Mouse (Mus musculus) T-helper 2 cell (primary cell): ENCODE measurements around the gene Prr14.
"Not testable (repeated sequence)": the region's sequence is repeated elsewhere in the genome, so short reads cannot be mapped to it uniquely, and the experiment has no call there.

Source experiments
- in situ Hi-C: fragments of 300-600 bp; cut with MboI, MseI; formaldehyde crosslinking; loops from one replicate; pipeline ENCODE4 v1.15.1; 2025; ENCODE audit warnings: high pct_unique_total_duplicates

Gene Prr14

GRCm38 (mm10) chr7:127459311-127459710 lies at the start of gene Prr14:
Gene Prr14, plus strand, starts transcription at chr7:127459611.
- in situ Hi-C loops = not testable (repeated sequence)

GRCm38 (mm10) chr7:127411418-127411817 lies 48.0 kb upstream of the Prr14 start:
- in situ Hi-C loops = no loop called here

- in situ Hi-C loops = no loop called here
Measured at GRCm38 (mm10) chr7:127421388-127422191, 37.8 kb upstream of the Prr14 start, which contains the start of gene Zfp688. Gene Zfp688, minus strand, starts transcription at chr7:127422068.

- in situ Hi-C loops = no loop called here
Measured at GRCm38 (mm10) chr7:127422247-127422646, 37.2 kb upstream of the Prr14 start.

GRCm38 (mm10) chr7:127425291-127425690 lies 34.1 kb upstream of the Prr14 start:
- in situ Hi-C loops = no loop called here

GRCm38 (mm10) chr7:127425911-127426310 lies 33.5 kb upstream of the Prr14 start:
- in situ Hi-C loops = no loop called here

GRCm38 (mm10) chr7:127426354-127426753 lies 33.1 kb upstream of the Prr14 start:
- in situ Hi-C loops = no loop called here

- in situ Hi-C loops = loop anchor here (5.0 kb wide), 1 partner anchor 67 kb away; no protein-coding TSS in a partner anchor
Measured at GRCm38 (mm10) chr7:127435206-127435605, 24.2 kb upstream of the Prr14 start.

- in situ Hi-C loops = loop anchor here (5.0 kb wide), 1 partner anchor 65 kb away; no protein-coding TSS in a partner anchor
Measured at GRCm38 (mm10) chr7:127437724-127438123, 21.7 kb upstream of the Prr14 start.

GRCm38 (mm10) chr7:127443976-127444375 lies 15.4 kb upstream of the Prr14 start:
- in situ Hi-C loops = no loop called here

- in situ Hi-C loops = no loop called here
Measured at GRCm38 (mm10) chr7:127448521-127449300, 10.7 kb upstream of the Prr14 start, which contains the start of gene Zfp689. Gene Zfp689, minus strand, starts transcription at chr7:127449158.

GRCm38 (mm10) chr7:127449966-127450365 lies 9.4 kb upstream of the Prr14 start:
- in situ Hi-C loops = no loop called here

- in situ Hi-C loops = no loop called here
Measured at GRCm38 (mm10) chr7:127453056-127453455, 6.4 kb upstream of the Prr14 start.

GRCm38 (mm10) chr7:127454905-127455304 lies 4.5 kb upstream of the Prr14 start:
- in situ Hi-C loops = no loop called here

- in situ Hi-C loops = not testable (repeated sequence)
Measured at GRCm38 (mm10) chr7:127458371-127459122, 864 bp upstream of the Prr14 start.

- in situ Hi-C loops = no loop called here
Measured at GRCm38 (mm10) chr7:127465191-127465590, 5.8 kb downstream of the Prr14 start.

- in situ Hi-C loops = not testable (repeated sequence)
Measured at GRCm38 (mm10) chr7:127465670-127466069, 6.3 kb downstream of the Prr14 start.

GRCm38 (mm10) chr7:127466606-127467005 lies 7.2 kb downstream of the Prr14 start:
- in situ Hi-C loops = no loop called here

GRCm38 (mm10) chr7:127470011-127470715 lies 10.8 kb downstream of the Prr14 start:
- in situ Hi-C loops = no loop called here

GRCm38 (mm10) chr7:127470743-127471645 lies 11.6 kb downstream of the Prr14 start:
- in situ Hi-C loops = no loop called here
